8 mouse cellular contexts compared by ENCODE assay signal in the genomic region with DNA sequence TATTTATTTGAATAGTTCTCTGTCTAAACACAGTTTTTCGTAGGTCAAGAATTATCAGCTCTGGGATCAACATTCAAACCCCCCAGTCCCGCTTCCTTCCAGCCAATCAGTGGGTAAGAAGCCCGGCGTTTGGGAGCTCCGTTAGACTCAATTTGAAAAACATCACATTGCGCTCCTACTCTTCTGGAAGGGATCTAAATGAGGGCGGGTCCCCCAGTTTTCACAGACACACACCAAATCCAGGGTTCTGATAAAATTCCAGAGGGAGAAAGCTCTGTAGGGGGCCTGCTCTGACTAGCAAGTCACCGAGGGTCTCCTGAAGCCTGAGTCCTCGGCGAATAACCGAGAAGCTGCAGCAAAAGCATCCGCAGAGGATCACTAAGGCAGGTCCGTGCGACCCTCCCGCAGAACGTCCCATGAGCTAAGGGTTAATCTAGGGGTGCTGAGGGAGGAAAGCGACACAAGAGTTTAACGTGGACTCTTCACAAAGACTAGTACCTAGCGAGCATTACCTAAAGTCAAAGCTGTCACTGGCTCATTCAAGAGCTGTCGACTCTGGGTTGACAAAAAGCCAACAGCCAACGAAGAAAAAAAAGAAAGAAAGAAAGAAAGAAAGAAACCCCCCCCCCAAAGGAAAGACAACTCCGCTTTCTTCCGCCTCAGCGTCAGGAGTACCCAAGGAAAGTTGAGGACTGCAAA. TPM values are rescaled to one million over a fixed set of nuclear protein-coding genes. Genes with fewer than 3 reads are reported as not detected.
DNase-seq lines count a peak whose midpoint lies in the region; ATAC-seq and TF ChIP-seq lines count a peak whose summit lies in the region.

No protein-coding gene starts in this region.

- no peak for ATAC-seq in intestine, embryonic 15.5 days
- no peak for ATAC-seq in stomach, embryonic 15.5 days (ENCODE audit: insufficient read depth, low FRiP score, low read depth)

- peak overlapping the region; percentile 94 for H3K9ac ChIP-seq in intestine, embryonic 15.5 days
- H3K9ac ChIP-seq in liver, adult 2 months (ENCODE audit: low read depth, low read length) = peak overlapping the region; percentile 73
- H3K9ac ChIP-seq in stomach, embryonic 15.5 days = peak overlapping the region; percentile 98

- TF ChIP-seq CTCF in liver, adult 2 months (IDR thresholded peaks at IDR 0.05; ENCODE audit: low read depth, low read length) = no peak

- H3K79me2 ChIP-seq in liver, adult 2 months (ENCODE audit: control insufficient read depth, insufficient read depth, low read length) = peaks cover 3% of the 10 kb centered on the region; the same call in 1 of the 2 replicates

- no peaks in the 10 kb centered on the region for H3K9me3 ChIP-seq in intestine, embryonic 15.5 days
- no peaks in the 10 kb centered on the region for H3K9me3 ChIP-seq in stomach, embryonic 15.5 days

- H3K27me3 ChIP-seq in intestine, embryonic 15.5 days (replicated peaks) = no peaks in the 10 kb centered on the region
- H3K27me3 ChIP-seq in liver, adult 2 months (ENCODE audit: control insufficient read depth, insufficient read depth, low read length) = no peaks in the 10 kb centered on the region
- H3K27me3 ChIP-seq in stomach, embryonic 15.5 days (replicated peaks) = no peaks in the 10 kb centered on the region

- no peaks in the 10 kb centered on the region for H3K4me1 ChIP-seq in intestine, embryonic 15.5 days (replicated peaks)
- peaks cover 5% of the 10 kb centered on the region for H3K4me1 ChIP-seq in liver, adult 2 months (ENCODE audit: control insufficient read depth, insufficient read depth, low read length)
- H3K4me1 ChIP-seq in stomach, embryonic 15.5 days = peaks cover 4% of the 10 kb centered on the region; the same call in 1 of the 2 replicates

- peak overlapping the region; percentile 76 for H3K4me2 ChIP-seq in intestine, embryonic 15.5 days (replicated peaks)
- peak overlapping the region; percentile 75 for H3K4me2 ChIP-seq in stomach, embryonic 15.5 days

- no peaks in the 10 kb centered on the region for H3K36me3 ChIP-seq in intestine, embryonic 15.5 days
- no peaks in the 10 kb centered on the region for H3K36me3 ChIP-seq in liver, adult 2 months (ENCODE audit: control insufficient read depth, insufficient read depth, low read length)
- no peaks in the 10 kb centered on the region for H3K36me3 ChIP-seq in stomach, embryonic 15.5 days

- peak; percentile 13 to 19 for DNase-seq in left cerebral cortex, postnatal 14 days (ENCODE audit: low spot score in 2 of 2)
- DNase-seq in left cerebral cortex, adult 11 months (ENCODE audit: low spot score) = no peak
- DNase-seq in cerebellum, postnatal 25 days = peak; percentile 31 to 33
- peak; percentile 37 for DNase-seq in gastrocnemius, postnatal 14 days
- no peak for DNase-seq in liver, adult 2 months (ENCODE audit: extremely low read depth, low read depth, low spot score)
- peak; percentile 14 for DNase-seq in natural killer cell, adult 2 months (ENCODE audit: low spot score in 2 of 2)

- TF ChIP-seq POLR2A in liver, adult 2 months (IDR thresholded peaks at IDR 0.05; ENCODE audit: extremely low read depth, insufficient read depth, low read length) = no peak

- under 1% methylated on average over 24 of the region's 24 CpGs for WGBS in intestine, embryonic 15.5 days
- WGBS in liver, adult 2 months = 3% methylated on average over 24 of the region's 24 CpGs
- WGBS in stomach, embryonic 15.5 days = under 1% methylated on average over 24 of the region's 24 CpGs

- intact Hi-C loops in left cerebral cortex, postnatal 14 days (cut with DNase I) = loop anchor here (10.0 kb wide), 1 partner anchor 687 kb away; no protein-coding TSS in a partner anchor
- intact Hi-C loops in gastrocnemius, postnatal 14 days (cut with DNase I; ENCODE audit: low total_unique reads) = loop anchor here (5.0 kb wide), 1 partner anchor 35 kb away; no protein-coding TSS in a partner anchor

- peak overlapping the region; percentile 93 for H3K4me3 ChIP-seq in intestine, embryonic 15.5 days (replicated peaks)
- peak overlapping the region; percentile 47 for H3K4me3 ChIP-seq in liver, adult 2 months (ENCODE audit: insufficient read depth, low read depth, low read length)
- H3K4me3 ChIP-seq in stomach, embryonic 15.5 days (replicated peaks) = peak overlapping the region; percentile 91

- peak overlapping the region; percentile 96 for H3K27ac ChIP-seq in intestine, embryonic 15.5 days
- H3K27ac ChIP-seq in liver, adult 2 months (replicated peaks; ENCODE audit: insufficient read depth, low read depth, low read length) = peak overlapping the region; percentile 42; the same call in 1 of the 2 replicates
- peak overlapping the region; percentile 96 for H3K27ac ChIP-seq in stomach, embryonic 15.5 days

RNA-seq across cellular contexts. Expression of gene Kcnrg, which starts 40.1 kb away (rescaled TPM):
- total RNA-seq in left cerebral cortex, postnatal 14 days (2021) = under 1 TPM; 0.64 to 0.74 TPM
- total RNA-seq in gastrocnemius, postnatal 14 days (2021) = under 1 TPM; 0.16 to 0.27 TPM
- polyA plus RNA-seq in intestine, embryonic 15.5 days (2015; fragmentation: Nextera tagmentation; extraction: Ambion mirVana) = 0.31 and 0.73 TPM in 2 replicates
- total RNA-seq in liver, adult 2 months (2014; rRNA removed) = 0.07 TPM in 1 of 2 replicates, not detected in the other
- polyA plus RNA-seq in liver, adult 2 months (2012; rRNA removed) = not detected in 2 replicates
- 0.84 and 0.87 TPM in 2 replicates for polyA plus RNA-seq in stomach, embryonic 15.5 days (2015; fragmentation: Nextera tagmentation; extraction: Ambion mirVana)

RNA-seq across cellular contexts. Expression of gene Trim13, which starts 49.3 kb away (rescaled TPM):
- total RNA-seq in left cerebral cortex, postnatal 14 days (2021) = 10 to 100 TPM; 10.1 to 11.4 TPM
- 10 to 100 TPM in 1 of 2 experiments, 1 to 10 TPM in 1; 8.0 to 15.8 TPM for total RNA-seq in gastrocnemius, postnatal 14 days (2021)
- 8.9 and 11.3 TPM in 2 replicates for polyA plus RNA-seq in intestine, embryonic 15.5 days (2015; fragmentation: Nextera tagmentation; extraction: Ambion mirVana)
- 1.0 and 1.2 TPM in 2 replicates for total RNA-seq in liver, adult 2 months (2014; rRNA removed)
- polyA plus RNA-seq in liver, adult 2 months (2012; rRNA removed) = 0.20 and 0.64 TPM in 2 replicates
- polyA plus RNA-seq in stomach, embryonic 15.5 days (2015; fragmentation: Nextera tagmentation; extraction: Ambion mirVana) = 16.4 and 18.7 TPM in 2 replicates

Comparison
In these comparisons a context has a peak if more than half of its experiments do, and no peak if none do; other contexts are left out.
1. DNase-seq: peak in left cerebral cortex, postnatal 14 days (2 of 2), cerebellum, postnatal 25 days (2 of 2), gastrocnemius, postnatal 14 days (single experiment) and natural killer cell, adult 2 months (2 of 2); none in left cerebral cortex, adult 11 months (single experiment) and liver, adult 2 months (single experiment).
2. H3K27ac ChIP-seq: peak in every context shown above with its lines; median percentile 96 in intestine, embryonic 15.5 days; 96 in stomach, embryonic 15.5 days; 42 in liver, adult 2 months.
3. Peak in every context shown above with its lines, with median percentiles within 50 percentile points of each other: H3K4me3 ChIP-seq and H3K9ac ChIP-seq.